Mouse (Mus musculus): Measurements from ENCODE around the gene Acta1.

Gene Acta1

DNA sequence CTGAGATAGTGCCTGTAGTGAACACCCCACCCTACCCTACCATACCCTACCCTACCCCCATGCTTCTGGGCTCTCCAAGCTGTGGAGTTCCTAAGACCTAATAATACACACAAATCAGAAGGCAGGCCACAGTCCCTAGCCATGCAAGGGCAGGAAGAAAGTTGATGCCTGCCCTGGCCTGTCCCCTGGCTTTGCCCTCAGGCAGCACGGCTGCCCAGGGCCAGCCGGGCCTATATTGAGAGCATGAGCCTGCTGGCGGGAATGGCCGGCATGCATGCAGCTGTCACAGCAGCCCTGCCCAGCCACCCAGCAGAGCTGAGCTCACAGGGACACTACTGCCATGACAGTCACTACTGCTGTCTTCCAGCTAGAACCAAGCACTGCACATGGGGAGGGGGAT lies 11.5 kb downstream of the Acta1 start:
- DNase-seq (ENCODE audit: low spot score) = no peak

GRCm38 (mm10) chr8:123882412-123882811 lies 12.1 kb downstream of the Acta1 start:
- DNase-seq (ENCODE audit: low spot score) = no peak

- DNase-seq (ENCODE audit: low spot score) = no peak
Measured at GRCm38 (mm10) chr8:123880821-123881350, 13.7 kb downstream of the Acta1 start.

DNA sequence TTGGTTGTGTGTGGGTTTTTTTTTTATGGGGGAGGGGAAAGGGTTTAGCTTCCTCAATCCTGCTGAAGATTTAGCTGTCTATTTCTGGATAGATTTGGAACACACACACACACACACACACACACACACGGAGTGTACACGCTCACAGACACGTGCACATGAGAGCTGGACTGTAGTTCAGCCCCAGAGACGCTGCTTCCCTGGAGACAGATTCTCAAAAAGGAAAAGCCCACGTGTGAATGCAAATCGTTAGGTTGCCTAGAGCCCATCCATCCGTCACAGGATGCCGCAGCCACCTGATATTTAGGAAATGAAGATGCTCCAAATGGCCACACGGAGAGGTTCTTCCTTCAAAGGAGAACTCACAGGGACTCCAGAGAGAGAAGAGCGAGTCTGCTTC lies 14.3 kb downstream of the Acta1 start:
- DNase-seq (ENCODE audit: low spot score) = no peak

DNA sequence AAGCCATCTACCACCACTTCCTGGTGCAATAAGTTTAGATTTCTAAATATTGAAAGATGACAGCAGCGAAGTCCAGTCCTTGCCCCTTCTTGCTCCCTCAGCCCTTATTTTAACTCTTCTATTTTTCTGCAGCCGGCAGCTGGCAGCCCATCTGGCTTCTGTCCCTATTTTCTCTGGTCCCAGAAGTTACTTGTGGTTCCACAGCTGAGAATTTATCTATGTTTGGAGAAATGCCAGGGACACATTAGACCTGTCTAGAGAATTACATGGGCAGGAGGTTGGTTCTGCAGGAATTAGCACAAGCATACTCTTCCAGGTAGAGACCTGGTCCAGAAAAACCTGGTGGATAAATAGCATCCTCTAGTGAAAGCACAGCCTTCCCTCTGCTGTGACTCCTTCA lies 16.7 kb downstream of the Acta1 start:
- DNase-seq (ENCODE audit: low spot score) = no peak

GRCm38 (mm10) chr8:123874324-123874723 lies 20.2 kb downstream of the Acta1 start:
- no peak for DNase-seq (ENCODE audit: low spot score)

GRCm38 (mm10) chr8:123873364-123873763 lies 21.2 kb downstream of the Acta1 start:
- no peak for DNase-seq (ENCODE audit: low spot score)

- DNase-seq (ENCODE audit: low spot score) = no peak
Measured at GRCm38 (mm10) chr8:123872048-123872447, 22.5 kb downstream of the Acta1 start.

GRCm38 (mm10) chr8:123866971-123867370 lies 27.6 kb downstream of the Acta1 start:
- DNase-seq (ENCODE audit: low spot score) = no peak

- no peak for DNase-seq (ENCODE audit: low spot score)
Measured at GRCm38 (mm10) chr8:123865786-123866185, 28.8 kb downstream of the Acta1 start.

GRCm38 (mm10) chr8:123860386-123860785 lies 34.2 kb downstream of the Acta1 start:
- DNase-seq (ENCODE audit: low spot score) = no peak

GRCm38 (mm10) chr8:123859648-123860259 lies 34.8 kb downstream of the Acta1 start, which contains the start of gene Ccsap:
TSS of gene Ccsap (minus strand) at chr8:123860209.
- peak; percentile 37 for DNase-seq (ENCODE audit: low spot score)

DNA sequence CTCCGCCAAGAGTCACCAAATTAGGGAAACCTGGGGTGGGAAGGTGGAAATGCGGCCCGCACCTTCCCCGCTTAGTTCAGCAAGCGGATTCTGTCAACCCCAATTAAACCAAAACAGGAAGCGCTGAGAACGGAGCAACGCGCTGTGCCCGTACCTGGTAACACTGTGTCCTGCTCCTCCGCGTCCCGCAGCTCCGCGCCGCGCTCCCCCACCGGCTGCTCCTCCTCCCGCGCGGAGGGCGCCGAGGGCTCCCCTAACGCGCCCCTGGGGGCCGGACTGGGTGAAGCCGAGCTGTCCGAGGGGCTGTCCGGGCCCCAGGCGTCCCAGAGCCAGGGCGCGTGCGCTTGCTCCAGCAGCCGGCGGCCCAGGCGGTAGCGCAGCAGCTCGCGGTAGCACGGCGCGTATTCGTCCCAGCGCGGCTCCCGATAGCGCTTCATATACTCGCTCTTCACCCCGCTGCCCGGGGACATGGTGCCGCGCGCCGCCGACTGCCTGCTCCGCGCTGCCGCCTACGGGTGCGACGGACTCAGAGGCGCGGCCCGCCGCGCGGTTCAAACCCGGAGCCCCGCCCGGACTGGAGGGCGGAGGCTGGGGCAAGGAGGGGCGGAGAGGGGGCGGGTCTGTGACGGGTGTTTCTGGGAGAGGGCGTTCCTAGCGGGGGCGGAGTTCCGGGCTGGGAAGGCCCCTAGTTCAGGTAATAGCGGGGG lies 35.5 kb downstream of the Acta1 start:
- peak; percentile 89 for DNase-seq (ENCODE audit: low spot score)

DNA sequence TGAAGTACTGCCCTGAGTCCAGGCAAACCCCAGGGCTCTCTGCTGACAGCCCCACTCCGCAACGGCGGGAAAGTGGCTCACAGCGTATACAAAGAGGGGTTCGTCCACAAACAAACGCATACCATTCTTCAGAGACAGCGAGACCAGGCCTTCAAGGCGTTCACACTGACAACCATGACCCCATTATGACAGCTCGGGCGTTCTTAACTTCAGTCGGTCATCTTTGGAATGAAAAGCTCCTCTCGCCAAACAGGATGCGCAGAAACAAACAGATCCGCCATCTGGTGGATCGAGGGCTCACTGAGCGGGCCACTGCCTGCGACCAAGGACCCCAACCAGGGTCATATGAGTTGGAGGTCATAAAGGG lies 36.0 kb downstream of the Acta1 start:
- DNase-seq (ENCODE audit: low spot score) = peak; percentile 6

DNA sequence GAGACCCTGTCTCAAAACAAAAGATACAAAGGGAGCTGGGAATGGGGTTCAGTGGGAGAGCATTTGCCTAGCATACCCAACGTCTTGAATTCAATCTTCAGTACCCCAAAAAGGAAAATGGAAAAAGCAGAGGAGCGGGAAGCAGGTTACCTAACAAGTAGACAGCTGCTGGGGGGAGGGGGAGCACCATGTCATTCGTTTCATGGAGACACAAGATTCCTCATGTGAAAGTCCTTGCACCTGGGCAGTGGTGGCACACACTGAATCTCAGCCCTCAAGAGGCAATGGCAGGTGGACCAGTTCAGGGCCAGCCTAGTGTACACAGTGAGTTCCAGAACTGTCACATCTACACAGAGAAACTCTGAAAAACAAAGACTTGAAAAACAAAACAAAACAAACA lies 37.2 kb downstream of the Acta1 start:
- no peak for DNase-seq (ENCODE audit: low spot score)

DNA sequence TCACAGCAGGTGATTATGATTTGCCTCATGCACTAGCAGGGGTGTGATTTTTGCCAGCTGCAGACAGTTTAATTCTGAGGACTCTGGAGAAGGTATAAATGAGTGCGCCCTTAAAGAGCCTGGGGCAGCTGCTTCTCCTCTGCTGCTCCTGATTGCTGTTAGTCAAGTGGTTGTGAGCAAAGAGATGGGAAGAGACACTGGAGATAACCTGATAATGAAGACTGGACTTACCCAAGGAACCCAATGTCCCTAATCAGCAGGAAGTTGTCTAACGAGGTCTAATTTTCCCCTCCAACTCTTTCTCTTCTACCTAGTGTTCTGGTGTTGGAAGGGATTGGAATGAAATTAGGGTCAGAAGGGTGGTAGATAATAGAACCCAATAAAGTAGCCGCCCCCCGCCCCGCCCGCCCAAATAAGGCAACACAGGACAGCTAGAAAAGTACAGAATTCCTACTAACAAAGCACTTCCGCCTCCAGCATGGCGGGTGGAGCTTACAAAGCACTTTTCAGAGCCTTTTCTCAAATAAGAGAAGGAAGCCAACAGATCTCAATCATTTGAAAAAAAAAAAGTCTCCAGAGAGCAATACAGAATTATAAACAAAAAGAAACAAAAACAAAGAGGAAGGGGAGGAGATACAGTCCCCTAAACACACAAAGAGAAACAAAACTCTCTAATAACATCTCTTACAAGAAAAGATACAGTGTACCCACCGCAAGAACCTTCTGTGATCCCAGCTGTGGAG lies 39.6 kb downstream of the Acta1 start:
- DNase-seq (ENCODE audit: low spot score) = no peak

- DNase-seq (ENCODE audit: low spot score) = no peak
Measured at GRCm38 (mm10) chr8:123854252-123854651, 40.3 kb downstream of the Acta1 start.

DNA sequence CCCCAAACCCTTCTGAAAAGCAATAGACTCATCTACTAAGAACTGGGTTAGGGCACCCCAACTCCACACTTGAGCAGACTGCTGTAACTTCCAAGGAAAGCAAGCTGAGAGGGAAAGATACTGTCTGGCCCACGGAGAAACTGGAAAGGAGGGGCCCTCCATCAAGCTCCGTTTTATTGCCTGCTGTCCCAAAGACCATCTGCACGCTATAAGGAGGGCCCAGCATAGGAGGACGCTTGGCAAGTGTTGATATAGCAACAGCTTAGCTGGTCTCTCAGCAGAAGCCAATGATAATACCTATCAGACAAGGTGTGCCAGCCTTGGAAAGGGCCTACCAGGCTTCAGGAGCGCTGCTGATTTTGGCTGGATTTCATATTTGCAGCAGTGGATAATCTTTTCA lies 43.0 kb downstream of the Acta1 start:
- DNase-seq (ENCODE audit: low spot score) = no peak

- no peak for DNase-seq (ENCODE audit: low spot score)
Measured at GRCm38 (mm10) chr8:123849352-123849751, 45.2 kb downstream of the Acta1 start.

DNA sequence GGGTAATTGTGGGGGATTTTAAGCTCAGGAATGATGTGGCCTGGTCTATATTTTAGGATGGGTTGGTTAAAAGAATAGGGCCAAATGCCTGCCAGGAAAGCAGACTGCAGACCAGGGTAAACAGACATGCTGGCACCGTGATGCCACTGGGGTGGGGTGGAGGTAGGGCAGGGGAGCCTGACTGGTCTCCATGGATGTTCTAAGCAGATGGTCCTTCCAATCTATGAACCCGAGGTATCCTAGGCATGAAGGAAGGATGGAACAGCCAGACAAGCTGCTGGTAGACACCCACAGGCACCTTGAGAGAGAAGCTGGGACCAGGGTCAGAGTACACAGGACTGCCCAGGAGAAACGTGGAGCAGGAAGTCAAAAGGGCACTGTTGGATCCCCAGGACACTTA lies 47.0 kb downstream of the Acta1 start:
- DNase-seq (ENCODE audit: low spot score) = no peak

DNA sequence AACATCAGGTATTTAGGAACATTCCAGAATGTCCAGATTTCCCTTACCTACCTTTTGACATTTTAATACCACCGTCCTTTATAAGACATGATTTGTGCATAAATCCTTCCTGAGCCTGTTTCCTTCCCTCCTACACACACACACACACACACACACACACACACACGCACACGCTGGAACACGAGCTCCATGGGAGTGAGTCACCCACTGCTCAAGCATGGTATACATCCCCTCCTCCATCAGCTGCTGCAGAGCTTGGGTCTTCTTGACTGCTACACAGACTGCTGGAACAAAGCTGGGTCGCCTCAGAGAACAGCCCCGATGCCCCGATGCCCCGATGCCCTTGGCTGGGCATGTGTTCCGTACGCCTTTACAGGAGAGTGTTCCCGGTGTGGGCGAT lies 48.0 kb downstream of the Acta1 start:
- DNase-seq (ENCODE audit: low spot score) = no peak

GRCm38 (mm10) chr8:123845991-123846390 lies 48.6 kb downstream of the Acta1 start:
- no peak for DNase-seq (ENCODE audit: low spot score)

- DNase-seq (ENCODE audit: low spot score) = no peak
Measured at GRCm38 (mm10) chr8:123845114-123845513, 49.4 kb downstream of the Acta1 start.

All from urinary bladder, postnatal 25 days (tissue).